Mouse (Mus musculus) T-helper 17 cell (primary cell): ENCODE results near the gene Smarca2.

Experiments used
- in situ Hi-C, 2 experiments: fragments of 300-600 bp; cut with MboI, MseI; formaldehyde crosslinking; loops; 1 replicate in 1 of 2; 2 replicates in 1 of 2; pipeline ENCODE4 v1.15.1; 2025; ENCODE audit warnings: high pct_unique_total_duplicates in 2 of 2

The Smarca2 gene

GRCm38 (mm10) chr19:26745567-26745966 lies 140.7 kb downstream of the Smarca2 start:
- in situ Hi-C loops: loop anchor here (10.0 kb wide), 2 partner anchors 99 to 689 kb away; no protein-coding TSS in a partner anchor

DNA sequence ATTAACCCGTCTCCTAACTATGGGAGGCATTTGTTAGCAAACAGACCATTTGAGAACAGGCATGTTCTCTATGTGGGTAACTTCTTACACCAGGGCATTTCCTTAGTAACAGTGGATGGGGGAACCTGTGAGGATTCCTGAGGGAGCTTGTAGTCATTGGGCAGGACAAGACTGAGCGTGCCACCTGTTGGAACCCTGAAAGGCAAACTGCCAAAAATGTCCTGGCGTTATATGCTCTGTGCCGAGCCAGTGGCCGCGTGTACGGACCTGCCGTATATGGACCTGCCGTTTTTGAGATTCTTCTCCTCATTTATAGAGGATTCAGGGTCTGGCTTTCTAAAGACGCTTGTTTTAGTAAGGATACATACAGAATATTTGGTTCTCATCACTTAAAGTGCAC lies 141.4 kb downstream of the Smarca2 start:
- in situ Hi-C loops: loop anchor here (10.0 kb wide), 2 partner anchors 99 to 689 kb away; no protein-coding TSS in a partner anchor

DNA sequence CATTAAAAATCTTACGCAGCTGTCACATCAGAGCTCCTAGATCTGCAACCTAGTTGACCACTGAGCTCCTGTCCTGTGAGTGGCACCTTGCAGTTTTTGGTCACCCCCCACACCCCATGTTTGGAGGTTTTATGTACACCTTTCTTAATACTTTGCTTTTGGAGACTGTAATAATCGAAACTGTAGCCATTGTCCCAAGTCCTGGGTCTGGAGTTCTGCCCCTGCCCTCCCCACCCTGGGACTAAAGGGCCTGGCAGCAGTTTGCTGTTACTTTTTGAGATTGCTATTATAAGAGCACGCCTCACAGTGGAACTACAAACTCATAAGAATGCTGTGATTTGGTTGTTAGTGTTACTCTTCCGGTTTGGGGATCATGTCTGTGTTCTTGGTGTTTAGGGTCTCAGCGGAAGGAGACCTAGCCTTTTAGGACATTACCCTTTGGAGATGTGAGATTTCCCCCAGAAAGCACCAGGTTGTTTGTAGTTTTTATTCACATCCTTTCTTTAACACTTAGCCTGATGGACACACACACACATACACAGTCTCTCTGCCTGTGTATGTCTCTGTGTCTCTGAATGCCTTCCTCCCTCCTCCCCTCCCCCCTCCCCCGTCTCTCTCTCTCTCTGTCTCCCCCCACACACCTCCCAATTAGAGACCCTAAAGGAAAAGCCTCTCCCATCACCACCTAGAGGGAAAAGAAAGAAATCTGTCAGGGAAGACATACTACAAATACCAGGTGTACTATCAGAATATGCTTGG lies 142.0 kb downstream of the Smarca2 start:
- in situ Hi-C loops: loop anchor here (10.0 kb wide), 2 partner anchors 98 to 688 kb away; no protein-coding TSS in a partner anchor

GRCm38 (mm10) chr19:26747571-26748539 lies 143.0 kb downstream of the Smarca2 start:
- in situ Hi-C loops: loop anchor here (10.0 kb wide), 2 partner anchors 97 to 687 kb away; no protein-coding TSS in a partner anchor

DNA sequence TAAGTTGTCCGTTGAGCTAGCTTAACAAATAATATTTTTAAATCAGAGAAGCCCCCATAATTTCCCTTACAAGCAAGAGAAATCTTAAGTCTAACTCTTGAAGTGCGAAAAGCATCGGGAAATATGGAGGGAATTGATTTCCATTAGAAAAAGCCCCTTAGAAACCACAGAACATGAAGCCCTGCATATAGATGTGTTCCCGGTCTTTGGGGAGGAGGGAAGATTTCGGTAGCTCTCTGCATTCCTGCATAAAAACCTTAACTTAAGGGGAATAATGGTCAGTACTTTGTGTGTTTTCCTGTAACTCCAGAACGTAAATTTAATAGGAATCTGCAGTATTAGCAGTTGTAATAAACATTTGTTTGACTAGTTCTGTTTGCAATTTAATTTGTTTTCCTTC lies 143.8 kb downstream of the Smarca2 start:
- in situ Hi-C loops: loop anchor here (10.0 kb wide), 2 partner anchors 96 to 686 kb away; no protein-coding TSS in a partner anchor

DNA sequence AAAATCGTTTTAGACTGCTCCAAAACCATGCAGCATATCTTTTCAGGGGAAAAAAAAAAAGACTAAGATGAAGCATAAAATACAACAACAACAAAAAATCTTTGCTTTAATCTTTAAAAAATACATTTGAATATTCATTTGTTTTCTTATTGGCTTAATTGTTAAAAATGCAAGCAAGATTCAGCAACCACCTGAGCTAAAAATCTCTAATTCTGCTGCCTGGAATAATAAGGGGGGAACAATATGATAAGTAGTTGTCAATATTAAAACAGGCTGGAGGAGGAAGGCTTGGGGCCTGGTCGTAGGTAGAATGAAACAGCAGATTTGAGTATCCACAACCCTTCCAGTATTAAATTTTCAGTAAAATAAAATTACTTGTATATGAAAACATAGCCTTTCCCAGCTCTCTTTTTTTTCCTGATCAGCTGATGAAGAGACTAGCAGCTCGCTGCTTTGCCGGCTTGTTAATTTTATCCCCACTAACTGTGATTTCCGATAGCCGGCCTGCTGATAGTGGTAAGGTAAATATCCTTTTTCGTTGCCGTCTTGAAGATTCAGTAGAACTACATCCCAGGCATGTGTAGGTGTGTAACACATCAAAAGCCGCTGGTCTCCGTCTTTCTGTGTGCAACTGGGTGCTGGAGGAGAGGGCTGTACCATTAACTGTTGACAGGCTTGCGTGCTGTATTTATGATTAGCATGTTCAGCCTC lies 144.7 kb downstream of the Smarca2 start:
- in situ Hi-C loops: loop anchor here (10.0 kb wide), 2 partner anchors 95 to 685 kb away; no protein-coding TSS in a partner anchor

- in situ Hi-C loops: no loop called here
Measured at GRCm38 (mm10) chr19:26752611-26753163, 147.8 kb downstream of the Smarca2 start.

DNA sequence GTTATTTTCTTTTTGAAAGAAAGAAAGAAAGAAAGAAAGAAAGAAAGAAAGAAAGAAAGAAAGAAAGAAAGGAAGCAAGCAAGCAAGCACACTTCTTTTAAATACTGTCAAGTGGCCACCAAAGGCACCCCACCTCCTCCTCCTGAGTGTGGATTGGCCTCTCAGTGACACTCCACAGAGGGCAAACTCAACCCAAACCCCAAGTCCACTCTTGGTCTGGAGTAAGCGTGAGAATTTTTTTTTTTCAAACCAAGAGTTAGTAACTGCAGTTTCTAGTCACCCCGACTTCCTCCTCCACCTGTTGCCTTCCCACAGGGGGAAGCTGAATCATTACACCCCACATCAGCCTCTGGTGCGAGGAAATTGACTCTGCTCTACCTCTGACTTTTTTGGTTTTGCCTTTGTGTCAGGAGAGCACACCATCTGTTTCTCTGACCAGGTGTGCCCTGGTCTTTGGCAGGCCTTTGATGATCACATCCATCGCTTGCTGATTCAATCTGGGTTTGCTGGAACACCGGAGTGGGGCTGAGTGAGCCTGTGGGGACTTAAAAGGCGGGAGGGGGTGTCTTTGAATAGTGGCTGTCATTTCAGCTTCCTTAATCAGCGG lies 148.5 kb downstream of the Smarca2 start:
- in situ Hi-C loops: no loop called here

GRCm38 (mm10) chr19:26754016-26754794 lies 149.4 kb downstream of the Smarca2 start:
- in situ Hi-C loops: no loop called here

GRCm38 (mm10) chr19:26755991-26756390 lies 151.1 kb downstream of the Smarca2 start:
- in situ Hi-C loops: no loop called here

- in situ Hi-C loops: no loop called here
Measured at GRCm38 (mm10) chr19:26756399-26756798, 151.5 kb downstream of the Smarca2 start.

DNA sequence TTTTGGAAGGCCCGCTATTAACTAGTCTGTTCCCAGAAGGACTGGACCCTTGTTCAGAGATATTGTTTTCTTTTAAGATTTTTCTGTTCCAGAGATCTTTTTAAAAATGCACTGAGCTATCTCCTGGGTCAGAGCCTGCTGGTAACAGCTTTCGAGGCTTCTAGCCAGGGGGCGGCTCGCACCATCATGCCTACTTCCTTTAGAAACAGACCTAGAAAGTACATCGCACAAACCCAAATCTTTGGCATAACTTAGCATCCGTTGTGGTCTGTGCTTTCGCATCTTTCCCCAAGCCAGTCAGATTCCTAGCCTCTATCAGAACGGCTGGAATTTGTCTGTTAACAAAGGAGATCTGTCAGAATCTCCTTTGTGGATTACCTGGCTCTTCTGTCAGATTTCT lies 153.3 kb downstream of the Smarca2 start:
- in situ Hi-C loops: no loop called here

- in situ Hi-C loops: no loop called here
Measured at GRCm38 (mm10) chr19:26758620-26759019, 153.8 kb downstream of the Smarca2 start.

DNA sequence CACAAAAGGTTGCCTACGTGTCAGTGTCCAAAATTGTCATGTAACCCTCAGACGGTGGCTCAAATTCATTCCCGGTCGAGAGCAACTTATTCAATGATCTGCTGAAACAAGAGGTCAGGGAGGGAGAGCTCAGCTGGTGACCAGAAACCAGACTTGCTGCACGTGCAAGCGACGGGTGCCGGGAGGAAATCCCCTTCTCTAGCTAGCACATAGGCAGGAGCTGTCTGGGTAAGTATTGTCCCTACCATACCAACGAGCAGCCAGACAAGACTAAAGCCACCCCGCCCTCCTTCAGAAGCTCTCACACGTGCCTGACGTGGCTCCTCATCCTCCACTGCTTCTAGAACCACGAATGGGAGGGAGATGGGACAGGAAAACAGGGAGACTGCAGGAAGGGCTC lies 154.4 kb downstream of the Smarca2 start:
- in situ Hi-C loops: no loop called here

- in situ Hi-C loops: no loop called here
Measured at GRCm38 (mm10) chr19:26761257-26761656, 156.4 kb downstream of the Smarca2 start.

- in situ Hi-C loops: no loop called here
Measured at GRCm38 (mm10) chr19:26765483-26765882, 160.6 kb downstream of the Smarca2 start.

DNA sequence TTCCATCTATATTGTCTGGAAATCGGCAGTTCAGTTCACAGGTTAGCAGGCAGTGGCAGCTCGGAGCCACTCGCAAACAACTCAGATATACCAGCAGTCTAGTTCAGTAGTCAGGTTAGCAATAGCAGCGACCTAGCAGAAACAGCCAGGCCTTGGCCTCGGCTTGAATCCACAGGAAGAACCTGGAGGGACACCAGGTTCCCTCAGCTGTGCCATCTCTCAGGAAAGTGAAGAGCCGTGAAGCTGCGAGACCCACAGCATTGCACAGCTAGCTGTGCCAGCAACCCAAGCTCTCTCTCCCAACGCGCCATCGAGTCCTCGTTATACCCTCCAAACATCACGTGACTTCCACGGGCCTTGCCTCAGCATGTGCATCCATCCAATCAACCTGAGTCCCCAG lies 162.6 kb downstream of the Smarca2 start:
- in situ Hi-C loops: no loop called here

DNA sequence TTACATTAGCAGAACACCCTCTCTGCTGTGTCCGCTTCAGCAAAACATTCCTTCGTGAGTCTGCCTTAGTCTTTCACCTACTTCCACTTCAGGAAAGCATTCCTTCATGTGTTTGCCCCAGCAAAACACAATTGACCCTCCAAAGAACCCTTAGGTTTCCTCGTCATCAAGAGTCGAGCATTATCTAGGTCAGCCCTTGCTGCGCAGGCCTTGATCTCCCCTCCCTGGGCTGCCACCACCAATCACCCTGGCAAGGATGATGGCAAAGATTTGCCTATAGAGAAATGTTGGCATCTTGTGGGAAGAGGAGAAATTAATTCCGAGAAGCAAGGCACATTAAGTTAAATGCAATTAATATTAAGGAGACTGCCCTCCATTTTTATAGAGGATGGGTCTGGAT lies 163.1 kb downstream of the Smarca2 start:
- in situ Hi-C loops: no loop called here

- in situ Hi-C loops: no loop called here
Measured at GRCm38 (mm10) chr19:26768846-26769245, 164.0 kb downstream of the Smarca2 start.
